Mouse (Mus musculus) kidney, postnatal 0 days (tissue): ENCODE measurements around the gene Stat1. TPM values are rescaled to one million over a fixed set of nuclear protein-coding genes. Genes with fewer than 3 reads are reported as not detected.

Experiments used
- ATAC-seq: fragments of 200-750 bp; cut with Nextera tagmentation; replicated peaks from 2 replicates; pipeline ENCODE4 v1.8.0; 2017; ENCODE audit warnings: low read depth, moderate number of reproducible peaks, moderate TSS enrichment, moderate library complexity; ENCODE audit not compliant: low FRiP score
- DNase-seq: peaks from one replicate; pipeline ENCODE4 v3.0.0-alpha.2; 2016; ENCODE audit warnings: low spot score
- H3K27ac ChIP-seq: fragments of 300-500 bp; sonication (generic); 2 replicates; pipeline ENCODE4 v1.5.1; 2014; ENCODE audit warnings: mild to moderate bottlenecking
- H3K27me3 ChIP-seq: fragments of 300-500 bp; sonication (generic); 2 replicates; pipeline ENCODE4 v1.6.1; 2014; ENCODE audit warnings: low read length, mixed read lengths; ENCODE audit not compliant: insufficient read depth
- H3K36me3 ChIP-seq: fragments of 300-500 bp; sonication (generic); 2 replicates; pipeline ENCODE4 v1.6.1; 2014; ENCODE audit warnings: low read length, mixed read lengths; ENCODE audit not compliant: insufficient read depth
- H3K4me1 ChIP-seq: fragments of 300-500 bp; sonication (generic); replicated peaks from 2 replicates; pipeline ENCODE4 v1.6.1; 2014; ENCODE audit warnings: antibody characterized with exemption, low read length, mixed read lengths; ENCODE audit not compliant: insufficient read depth
- H3K4me2 ChIP-seq: fragments of 300-500 bp; sonication (generic); 2 replicates; pipeline ENCODE4 v1.6.1; 2014; ENCODE audit warnings: mild to moderate bottlenecking, low read length, moderate library complexity, mixed read lengths
- H3K4me3 ChIP-seq: fragments of 300-500 bp; sonication (generic); replicated peaks from 2 replicates; pipeline ENCODE4 v1.5.1; 2014; ENCODE audit warnings: low read depth, low read length
- H3K9ac ChIP-seq: fragments of 300-500 bp; sonication (generic); 2 replicates; pipeline ENCODE4 v1.6.1; 2014; ENCODE audit warnings: low read depth, low read length
- H3K9me3 ChIP-seq: fragments of 300-500 bp; sonication (generic); replicated peaks from 2 replicates; pipeline ENCODE4 v1.6.1; 2016; ENCODE audit warnings: low read length, inconsistent platforms, mixed read lengths
- CTCF ChIP-seq: IDR thresholded peaks from 2 replicates; pipeline ENCODE4 v1.5.1; 2016; ENCODE audit warnings: antibody characterized with exemption, low read depth, mild to moderate bottlenecking, moderate library complexity
- WGBS: fragments of 180-500 bp; shearing (Covaris S2); extraction: QIAGEN DNeasy Blood & Tissue Kit; methylation state at CpG from one replicate; pipeline ENCODE4 v1.1.7; 2014; 5-methylcytosine and 5-hydroxymethylcytosine counted together
- polyA plus RNA-seq: library from polyadenylated mRNA; unstranded; fragments of >200 nt; fragmentation: Nextera tagmentation; extraction: Ambion mirVana; gene quantifications from 2 replicates; pipeline ENCODE4 v1.2.1, GENCODE M21; 2015

Stat1 gene
- polyA plus RNA-seq, 1 experiment from 2014 or later: 36.9 TPM

DNA sequence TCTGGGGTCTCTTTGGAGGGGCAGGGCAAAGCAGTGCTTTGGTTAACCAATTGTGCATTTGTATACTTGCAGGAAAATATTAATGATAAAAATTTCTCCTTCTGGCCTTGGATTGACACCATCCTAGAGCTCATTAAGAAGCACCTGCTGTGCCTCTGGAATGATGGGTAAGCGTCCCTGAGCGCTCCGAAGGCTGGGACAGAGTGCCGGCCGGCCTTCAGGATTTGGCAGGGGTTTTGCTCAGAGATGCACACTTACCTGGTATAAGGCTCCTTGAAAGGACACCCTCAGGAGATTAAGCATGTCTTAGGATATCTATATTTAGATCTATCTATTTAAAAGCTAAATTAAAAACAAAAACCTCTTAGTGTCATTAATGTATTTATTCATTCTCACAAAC, 31.9 kb downstream of the Stat1 start:
- no peaks in the 10 kb centered on the region for H3K27me3 ChIP-seq
- H3K4me2 ChIP-seq: no peak overlapping the region
- no peak overlapping the region for H3K9ac ChIP-seq
- no peak for TF ChIP-seq CTCF
- no peak overlapping the region for H3K27ac ChIP-seq
- H3K4me1 ChIP-seq: 0 out of 2 replicates have a peak, but pooled peaks cover 6% of the 10 kb centered on the region
- H3K9me3 ChIP-seq: no peaks in the 10 kb centered on the region
- 98% methylated on average over 5 of the region's 5 CpGs for WGBS
- DNase-seq (no peak), ATAC-seq (no peak)
- peaks cover 23% of the 10 kb centered on the region; the same call in 1 of the 2 replicates for H3K36me3 ChIP-seq
- H3K4me3 ChIP-seq: no peak overlapping the region

DNA sequence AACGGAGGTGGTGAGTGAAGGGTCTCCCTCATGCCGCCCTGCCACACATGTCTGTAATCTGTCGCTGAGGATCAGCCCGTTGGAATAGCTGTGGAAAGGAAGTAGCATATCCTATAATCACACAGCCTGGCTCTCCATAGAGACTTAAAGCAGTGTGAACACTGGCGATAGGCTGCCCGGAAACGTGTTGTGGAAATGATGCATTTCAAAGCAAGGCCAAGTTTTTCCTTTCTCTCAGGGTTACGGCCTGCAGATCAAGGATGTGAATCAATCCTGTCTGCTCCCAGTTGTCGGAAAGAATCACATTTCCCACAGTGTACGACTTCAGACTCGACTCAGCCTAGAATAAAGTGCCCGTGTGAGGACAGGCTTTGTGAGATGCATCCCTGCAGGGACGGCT, 33.1 kb downstream of the Stat1 start:
- Histone ChIP-seq H3K9me3 (no peaks in the 10 kb centered on the region), H3K9ac (no peak overlapping the region), H3K4me1 (0 out of 2 replicates have a peak, but pooled peaks cover 6% of the 10 kb centered on the region), H3K4me2 (no peak overlapping the region), H3K27ac (no peak overlapping the region), H3K36me3 (peaks cover 23% of the 10 kb centered on the region; the same call in 1 of the 2 replicates), H3K27me3 (no peaks in the 10 kb centered on the region), H3K4me3 (no peak overlapping the region)
- DNase-seq (no peak), ATAC-seq (no peak)
- WGBS: 44% methylated on average over 13 of the region's 13 CpGs
- no peak for TF ChIP-seq CTCF

DNA sequence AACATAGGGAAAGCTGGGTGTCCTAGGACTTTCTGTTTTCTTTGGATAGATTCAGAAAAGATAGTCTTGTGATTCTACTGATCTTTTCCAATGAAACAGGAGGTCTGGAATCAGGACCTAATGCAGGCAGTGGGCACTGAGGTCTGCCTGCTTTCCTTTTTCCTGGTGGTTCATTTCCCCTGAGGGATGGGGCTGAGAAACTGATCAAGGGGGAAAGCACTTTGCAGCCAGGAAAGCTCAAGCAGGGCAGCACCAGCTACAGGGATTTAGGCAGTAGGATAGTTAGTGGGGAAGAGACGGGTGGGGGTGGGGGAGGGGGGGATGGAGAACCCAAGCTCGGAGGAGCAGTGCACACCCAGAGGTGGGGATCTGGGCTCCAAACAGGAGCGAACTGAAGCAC, 33.7 kb downstream of the Stat1 start:
- Histone ChIP-seq H3K4me3 (no peak overlapping the region), H3K27me3 (no peaks in the 10 kb centered on the region), H3K4me2 (no peak overlapping the region), H3K36me3 (peaks cover 23% of the 10 kb centered on the region; the same call in 1 of the 2 replicates), H3K4me1 (0 out of 2 replicates have a peak, but pooled peaks cover 6% of the 10 kb centered on the region), H3K9me3 (no peaks in the 10 kb centered on the region), H3K27ac (no peak overlapping the region), H3K9ac (no peak overlapping the region)
- DNase-seq (no peak), ATAC-seq (no peak)
- no peak for TF ChIP-seq CTCF
- 50% methylated on average over 3 of the region's 3 CpGs for WGBS

DNA sequence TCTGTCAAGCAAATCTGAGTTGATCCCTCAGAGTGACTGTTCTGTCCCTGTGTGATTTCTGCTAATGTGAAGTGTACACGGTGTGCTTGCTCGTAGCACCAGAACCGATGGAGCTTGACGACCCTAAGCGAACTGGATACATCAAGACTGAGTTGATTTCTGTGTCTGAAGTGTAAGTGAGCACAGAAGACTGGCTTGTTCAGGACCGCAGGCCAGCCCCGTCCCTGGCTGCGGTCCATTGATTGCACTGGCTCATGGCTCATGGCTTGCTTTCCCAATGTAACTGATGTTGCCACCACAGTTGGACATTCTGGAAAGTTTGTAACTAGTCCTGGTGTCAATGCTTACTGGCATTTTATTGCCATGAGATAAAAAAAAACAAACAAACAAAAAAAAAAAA, 35.6 kb downstream of the Stat1 start:
- WGBS: 52% methylated on average over 8 of the region's 8 CpGs
- no peak overlapping the region for H3K9ac ChIP-seq
- peaks cover 23% of the 10 kb centered on the region; the same call in 1 of the 2 replicates for H3K36me3 ChIP-seq
- H3K4me1 ChIP-seq: 0 out of 2 replicates have a peak, but pooled peaks cover 6% of the 10 kb centered on the region
- no peak for TF ChIP-seq CTCF
- no peak overlapping the region for H3K4me3 ChIP-seq
- H3K4me2 ChIP-seq: no peak overlapping the region
- no peaks in the 10 kb centered on the region for H3K27me3 ChIP-seq
- DNase-seq (peak; percentile 68), ATAC-seq (peak; percentile 87)
- peak overlapping the region; percentile 57 for H3K27ac ChIP-seq
- no peaks in the 10 kb centered on the region for H3K9me3 ChIP-seq

DNA sequence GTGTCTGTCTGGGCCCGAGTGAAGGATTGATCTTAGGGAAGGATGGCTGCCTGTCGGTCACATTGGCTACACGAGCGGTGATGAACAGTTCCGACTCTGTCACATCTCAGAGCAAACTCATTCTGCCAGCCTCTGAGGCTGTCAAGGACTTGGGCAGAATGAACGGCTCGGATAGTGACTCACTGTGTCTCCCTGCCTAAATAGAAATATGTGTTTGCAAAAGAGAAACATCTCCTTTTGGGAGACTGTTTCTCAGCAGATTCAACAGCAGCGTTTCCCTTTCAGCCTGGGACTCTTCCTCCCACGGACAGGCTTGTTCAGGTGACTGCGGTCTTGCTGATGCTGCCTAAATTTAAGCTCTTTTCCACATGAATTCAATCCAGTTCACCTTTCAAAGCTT, 37.1 kb downstream of the Stat1 start:
- no peak for ATAC-seq
- DNase-seq: no peak
- 0 out of 2 replicates have a peak, but pooled peaks cover 9% of the 10 kb centered on the region for H3K36me3 ChIP-seq
- no peaks in the 10 kb centered on the region for H3K9me3 ChIP-seq
- H3K9ac ChIP-seq: no peak overlapping the region
- WGBS: 73% methylated on average over 10 of the region's 10 CpGs
- H3K27ac ChIP-seq: no peak overlapping the region
- H3K4me1 ChIP-seq: no peaks in the 10 kb centered on the region
- no peak overlapping the region for H3K4me3 ChIP-seq
- TF ChIP-seq CTCF: no peak
- H3K27me3 ChIP-seq: no peaks in the 10 kb centered on the region
- H3K4me2 ChIP-seq: no peak overlapping the region

DNA sequence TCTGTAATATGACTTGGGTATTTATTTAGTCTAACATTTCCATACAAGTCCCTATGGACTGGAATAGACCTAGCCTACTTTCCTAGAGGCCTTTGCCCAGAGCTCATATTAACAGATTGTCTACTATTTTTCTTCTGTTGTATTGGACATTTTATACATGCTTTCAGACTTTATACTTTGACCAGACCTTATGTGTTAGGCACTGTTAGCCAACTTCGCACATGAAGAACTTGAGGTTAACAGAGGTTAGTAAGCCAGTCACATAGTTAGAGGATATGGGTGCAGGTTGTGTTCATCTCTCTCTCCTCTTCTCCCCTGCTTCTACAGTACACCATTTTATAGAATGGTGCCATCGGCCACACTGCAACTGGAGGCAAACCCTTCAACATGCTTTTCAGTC, 38.8 kb downstream of the Stat1 start:
- ATAC-seq: peak; percentile 69

More for the DNA sequence above, 38.8 kb downstream of the Stat1 start:
- Histone ChIP-seq H3K4me2 (no peak overlapping the region), H3K4me1 (no peaks in the 10 kb centered on the region), H3K4me3 (no peak overlapping the region), H3K36me3 (0 out of 2 replicates have a peak, but pooled peaks cover 3% of the 10 kb centered on the region), H3K27me3 (no peaks in the 10 kb centered on the region), H3K27ac (peak overlapping the region; percentile 33; the same call in 1 of the 2 replicates), H3K9me3 (no peaks in the 10 kb centered on the region), H3K9ac (no peak overlapping the region)
- DNase-seq: no peak
- 89% methylated on average over 2 of the region's 2 CpGs for WGBS
- no peak for TF ChIP-seq CTCF
